Mouse (Mus musculus): Measurements from ENCODE around the gene Alpk1. TPM values are rescaled to one million over a fixed set of nuclear protein-coding genes. Genes with fewer than 3 reads are reported as not detected.

The Alpk1 gene
- polyA plus RNA-seq, 1 experiment from 2014 or later = 1.2 TPM

DNA sequence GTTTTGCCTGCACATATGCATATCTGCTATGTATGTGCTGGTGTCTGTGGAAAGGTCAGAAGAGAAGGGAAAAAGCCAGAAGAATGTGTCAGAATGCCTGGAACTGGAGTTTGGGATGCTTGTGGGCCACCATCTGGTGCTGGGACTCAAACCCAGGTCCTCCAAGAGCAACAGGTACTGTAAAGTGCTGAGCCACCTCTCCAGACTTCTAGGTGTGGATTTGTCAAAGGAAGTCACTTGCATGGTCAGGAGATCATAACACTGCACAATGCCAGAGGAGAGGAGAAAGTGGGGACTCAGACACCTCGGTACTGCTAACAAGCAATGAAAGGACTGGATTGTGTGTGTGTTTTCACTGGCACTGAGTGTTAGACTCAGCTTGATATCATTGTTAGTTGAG lies 150.1 kb downstream of the Alpk1 start:
- ATAC-seq (ENCODE audit: low read depth) (no peak), DNase-seq (ENCODE audit: low spot score) (no peak)
- Histone ChIP-seq H3K9ac (ENCODE audit: low read depth, low read length) (no peak overlapping the region), H3K27ac (replicated peaks; ENCODE audit: low read depth, low read length) (no peak overlapping the region), H3K27me3 (replicated peaks; ENCODE audit: control insufficient read depth, insufficient read depth, low read length) (peaks cover 97% of the 10 kb centered on the region), H3K9me3 (ENCODE audit: control insufficient read depth, low read length) (no peaks in the 10 kb centered on the region), H3K4me3 (ENCODE audit: low read depth, low read length) (no peak overlapping the region), H3K4me1 (ENCODE audit: control insufficient read depth, insufficient read depth, low read length) (peaks cover 23% of the 10 kb centered on the region), H3K36me3 (ENCODE audit: control insufficient read depth, insufficient read depth, low read length) (no peaks in the 10 kb centered on the region), H3K4me2 (ENCODE audit: low read depth, low read length) (no peak overlapping the region)
- 7% methylated on average over 1 of the region's 1 CpGs for WGBS

DNA sequence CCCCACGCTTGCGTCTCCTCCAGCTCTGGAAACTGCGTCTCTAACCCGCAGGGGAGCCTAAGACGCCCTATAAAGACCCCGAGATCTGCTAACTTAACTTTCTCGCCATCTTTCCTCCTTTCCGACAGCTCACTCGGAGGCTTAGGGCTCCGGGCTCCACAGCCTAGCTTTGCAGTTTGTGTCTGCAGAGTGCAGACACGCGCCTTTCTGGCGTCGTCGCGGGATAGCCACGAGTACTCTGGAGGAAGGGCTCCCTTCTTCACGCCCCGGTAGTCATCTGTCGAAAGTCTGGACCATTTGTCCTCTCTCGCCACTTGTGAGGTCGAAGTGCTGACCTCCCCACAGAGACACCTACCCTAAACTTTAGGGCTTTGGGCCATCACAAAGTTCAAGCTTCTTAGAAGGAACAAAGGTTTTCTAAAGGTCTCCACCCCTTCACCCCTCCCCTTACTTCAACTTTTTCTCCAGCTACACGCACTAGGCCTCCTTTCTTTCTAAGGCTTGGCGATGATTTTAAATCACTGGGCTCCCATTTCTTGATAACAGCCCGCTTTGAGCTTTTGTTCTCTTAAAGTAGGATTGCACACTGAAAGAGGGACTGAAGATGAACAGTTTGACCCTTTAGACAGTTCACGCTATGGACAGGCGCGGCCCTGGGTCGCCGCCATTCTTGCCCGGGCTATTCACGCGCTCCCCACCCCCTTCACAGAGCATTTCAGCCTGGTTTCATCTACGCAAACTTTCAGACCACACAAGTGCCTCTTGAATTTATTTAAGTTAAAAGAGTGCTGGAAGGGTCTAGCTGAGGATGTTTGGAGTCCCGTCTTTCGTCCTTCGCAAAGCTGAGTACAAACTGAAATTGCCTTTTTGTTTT lies 151.8 kb downstream of the Alpk1 start:
- H3K4me2 ChIP-seq (ENCODE audit: low read depth, low read length) = 0 out of 2 replicates have a peak overlapping the region, but pooled peaks have one; percentile 28
- H3K4me3 ChIP-seq (ENCODE audit: low read depth, low read length) = 0 out of 2 replicates have a peak overlapping the region, but pooled peaks have one; percentile 17
- H3K36me3 ChIP-seq (ENCODE audit: control insufficient read depth, insufficient read depth, low read length) = no peaks in the 10 kb centered on the region
- no peak overlapping the region for H3K27ac ChIP-seq (replicated peaks; ENCODE audit: low read depth, low read length)
- 2% methylated on average over 37 of the region's 37 CpGs for WGBS
- H3K9ac ChIP-seq (ENCODE audit: low read depth, low read length) = no peak overlapping the region
- ATAC-seq (ENCODE audit: low read depth) (no peak), DNase-seq (ENCODE audit: low spot score) (no peak)
- H3K27me3 ChIP-seq (replicated peaks; ENCODE audit: control insufficient read depth, insufficient read depth, low read length) = peaks cover 95% of the 10 kb centered on the region
- H3K4me1 ChIP-seq (ENCODE audit: control insufficient read depth, insufficient read depth, low read length) = peaks cover 15% of the 10 kb centered on the region
- H3K9me3 ChIP-seq (ENCODE audit: control insufficient read depth, low read length) = no peaks in the 10 kb centered on the region

DNA sequence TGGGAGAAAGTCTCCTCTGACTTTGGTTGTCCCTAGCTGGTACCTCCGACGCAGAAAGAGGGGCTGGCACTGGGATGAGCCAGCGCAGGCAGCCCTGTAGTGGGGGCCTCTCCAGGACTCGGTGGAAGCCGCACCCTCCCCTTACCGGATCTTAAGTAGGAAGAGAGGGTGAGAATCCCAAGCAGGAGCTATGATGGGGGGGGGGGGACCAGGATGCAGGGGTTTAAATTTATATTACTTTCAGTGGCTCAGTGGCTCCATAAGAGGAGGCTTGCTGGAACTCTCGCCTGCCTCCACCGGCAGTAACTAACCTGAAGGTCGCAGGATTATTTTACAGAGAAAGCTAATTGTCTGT lies 152.4 kb downstream of the Alpk1 start:
- Histone ChIP-seq H3K9me3 (ENCODE audit: control insufficient read depth, low read length) (no peaks in the 10 kb centered on the region), H3K27me3 (replicated peaks; ENCODE audit: control insufficient read depth, insufficient read depth, low read length) (peaks cover 92% of the 10 kb centered on the region), H3K4me2 (ENCODE audit: low read depth, low read length) (0 out of 2 replicates have a peak overlapping the region, but pooled peaks have one; percentile 28), H3K4me1 (ENCODE audit: control insufficient read depth, insufficient read depth, low read length) (peaks cover 9% of the 10 kb centered on the region; the same call in 1 of the 2 replicates), H3K36me3 (ENCODE audit: control insufficient read depth, insufficient read depth, low read length) (no peaks in the 10 kb centered on the region), H3K4me3 (ENCODE audit: low read depth, low read length) (0 out of 2 replicates have a peak overlapping the region, but pooled peaks have one; percentile 17), H3K9ac (ENCODE audit: low read depth, low read length) (no peak overlapping the region), H3K27ac (replicated peaks; ENCODE audit: low read depth, low read length) (no peak overlapping the region)
- no peak for DNase-seq (ENCODE audit: low spot score)
- WGBS = 0% methylated on average over 9 of the region's 9 CpGs
- ATAC-seq (ENCODE audit: low read depth) = no peak

DNA sequence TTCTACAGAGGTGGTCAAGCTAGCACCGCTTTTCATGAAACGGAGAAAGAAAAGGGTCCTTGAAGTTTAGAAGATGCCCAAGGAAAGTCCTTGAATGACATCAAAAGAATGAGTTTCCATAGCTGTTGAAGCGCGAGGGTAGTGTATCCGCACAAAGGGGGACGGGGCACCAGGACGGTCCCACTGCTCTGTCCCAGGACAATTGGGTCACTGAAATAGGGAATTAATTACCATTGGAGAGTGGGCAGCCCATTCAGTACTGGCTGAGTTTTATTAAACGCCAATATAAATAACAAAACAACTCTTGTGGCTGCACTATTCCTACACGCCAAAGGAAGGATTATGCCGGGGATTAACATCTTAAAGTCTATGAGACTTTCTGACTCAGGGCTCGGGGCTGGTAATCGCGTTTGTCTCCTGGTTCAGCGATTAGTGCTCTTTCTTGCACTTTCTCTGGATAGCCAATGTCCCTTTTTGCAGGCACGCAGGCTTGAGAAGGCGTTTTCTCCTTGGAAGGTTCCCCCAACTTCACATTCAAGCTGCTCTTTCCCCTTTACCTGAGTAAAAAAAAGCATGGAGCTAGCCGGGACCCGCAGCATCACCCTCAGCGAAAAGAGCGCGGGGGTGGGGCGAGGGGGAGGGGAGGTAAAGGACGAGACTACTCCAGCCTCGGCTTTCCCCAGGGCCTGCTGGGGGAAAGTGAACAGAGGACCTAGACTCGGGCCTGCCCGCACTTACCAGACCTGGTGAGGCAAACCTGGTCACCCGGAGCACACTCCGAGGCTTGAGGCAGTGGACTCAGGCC lies 153.0 kb downstream of the Alpk1 start:
- no peak for DNase-seq (ENCODE audit: low spot score)
- Histone ChIP-seq H3K27ac (replicated peaks; ENCODE audit: low read depth, low read length) (no peak overlapping the region), H3K36me3 (ENCODE audit: control insufficient read depth, insufficient read depth, low read length) (no peaks in the 10 kb centered on the region), H3K27me3 (replicated peaks; ENCODE audit: control insufficient read depth, insufficient read depth, low read length) (peaks cover 89% of the 10 kb centered on the region), H3K4me3 (ENCODE audit: low read depth, low read length) (no peak overlapping the region), H3K9me3 (ENCODE audit: control insufficient read depth, low read length) (no peaks in the 10 kb centered on the region), H3K4me2 (ENCODE audit: low read depth, low read length) (no peak overlapping the region), H3K4me1 (ENCODE audit: control insufficient read depth, insufficient read depth, low read length) (0 out of 2 replicates have a peak, but pooled peaks cover 3% of the 10 kb centered on the region), H3K9ac (ENCODE audit: low read depth, low read length) (no peak overlapping the region)
- WGBS = under 1% methylated on average over 28 of the region's 28 CpGs
- ATAC-seq (ENCODE audit: low read depth) = no peak

DNA sequence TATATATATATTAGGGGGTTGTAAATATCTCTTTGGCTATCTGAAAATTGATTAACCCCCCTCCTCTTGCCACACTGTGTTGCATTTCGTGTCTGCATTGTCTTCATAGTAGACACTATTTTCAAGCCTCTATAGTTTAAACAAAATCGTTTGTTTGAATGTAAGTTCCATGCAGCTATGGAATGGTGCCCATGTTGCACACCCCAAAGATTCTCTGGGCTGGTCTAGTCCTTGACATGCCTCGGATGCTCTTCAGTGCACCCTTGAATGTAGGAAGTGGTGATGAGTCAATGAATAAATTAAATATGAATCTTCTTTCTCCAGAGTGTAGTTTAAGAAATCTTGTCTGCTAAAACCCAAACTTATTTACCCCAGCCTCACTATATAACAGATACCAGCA lies 153.8 kb downstream of the Alpk1 start:
- no peak for ATAC-seq (ENCODE audit: low read depth)
- H3K36me3 ChIP-seq (ENCODE audit: control insufficient read depth, insufficient read depth, low read length) = no peaks in the 10 kb centered on the region
- no peak overlapping the region for H3K4me3 ChIP-seq (ENCODE audit: low read depth, low read length)
- H3K27me3 ChIP-seq (replicated peaks; ENCODE audit: control insufficient read depth, insufficient read depth, low read length) = peaks cover 81% of the 10 kb centered on the region
- H3K4me1 ChIP-seq (ENCODE audit: control insufficient read depth, insufficient read depth, low read length) = 0 out of 2 replicates have a peak, but pooled peaks cover 2% of the 10 kb centered on the region
- no peak for DNase-seq (ENCODE audit: low spot score)
- no peak overlapping the region for H3K4me2 ChIP-seq (ENCODE audit: low read depth, low read length)
- no peaks in the 10 kb centered on the region for H3K9me3 ChIP-seq (ENCODE audit: control insufficient read depth, low read length)
- no peak overlapping the region for H3K27ac ChIP-seq (replicated peaks; ENCODE audit: low read depth, low read length)
- WGBS = 7% methylated on average over 3 of the region's 3 CpGs
- H3K9ac ChIP-seq (ENCODE audit: low read depth, low read length) = no peak overlapping the region

DNA sequence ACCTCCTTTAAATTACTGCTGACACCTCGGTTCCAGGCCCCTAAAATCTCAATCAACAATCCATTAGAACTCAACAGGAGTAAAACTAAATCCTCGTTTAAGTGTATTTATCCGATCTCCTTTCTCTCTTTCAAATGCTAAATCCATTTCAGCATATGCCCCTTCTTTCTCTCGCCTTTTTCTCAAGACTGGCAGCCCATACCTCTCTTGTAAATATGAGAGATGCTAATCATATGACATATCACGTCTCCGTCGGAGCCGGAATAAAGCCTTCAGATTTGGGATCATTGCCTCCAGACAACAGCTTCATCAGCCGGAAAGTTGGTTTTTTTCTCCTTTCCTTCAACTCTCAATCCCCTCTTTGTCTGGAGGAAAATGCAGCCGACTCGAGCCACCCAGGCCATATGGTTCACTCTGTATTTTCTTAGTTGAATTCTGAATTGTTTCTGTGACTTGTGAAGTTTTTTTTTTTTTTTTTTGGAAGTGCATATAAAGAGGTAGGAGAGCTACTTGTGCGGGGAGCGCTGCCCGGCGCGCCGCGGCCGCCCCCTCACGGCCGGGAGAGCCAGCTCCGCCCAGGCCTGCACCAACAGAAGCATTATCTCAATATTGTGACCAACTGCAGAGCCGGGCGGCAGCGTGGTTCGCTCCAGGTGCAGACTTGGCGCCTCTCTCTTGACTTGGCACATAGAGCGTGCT lies 154.5 kb downstream of the Alpk1 start:
- ATAC-seq (ENCODE audit: low read depth) (peak; percentile 44; the same call in 1 of the 2 replicates), DNase-seq (ENCODE audit: low spot score) (no peak)
- Histone ChIP-seq H3K27me3 (replicated peaks; ENCODE audit: control insufficient read depth, insufficient read depth, low read length) (peaks cover 74% of the 10 kb centered on the region), H3K27ac (replicated peaks; ENCODE audit: low read depth, low read length) (no peak overlapping the region), H3K9me3 (ENCODE audit: control insufficient read depth, low read length) (no peaks in the 10 kb centered on the region), H3K9ac (ENCODE audit: low read depth, low read length) (peak overlapping the region; percentile 49), H3K4me3 (ENCODE audit: low read depth, low read length) (peak overlapping the region; percentile 41), H3K4me2 (ENCODE audit: low read depth, low read length) (peak overlapping the region; percentile 77), H3K36me3 (ENCODE audit: control insufficient read depth, insufficient read depth, low read length) (no peaks in the 10 kb centered on the region), H3K4me1 (ENCODE audit: control insufficient read depth, insufficient read depth, low read length) (0 out of 2 replicates have a peak, but pooled peaks cover 2% of the 10 kb centered on the region)
- WGBS = under 1% methylated on average over 28 of the region's 28 CpGs

DNA sequence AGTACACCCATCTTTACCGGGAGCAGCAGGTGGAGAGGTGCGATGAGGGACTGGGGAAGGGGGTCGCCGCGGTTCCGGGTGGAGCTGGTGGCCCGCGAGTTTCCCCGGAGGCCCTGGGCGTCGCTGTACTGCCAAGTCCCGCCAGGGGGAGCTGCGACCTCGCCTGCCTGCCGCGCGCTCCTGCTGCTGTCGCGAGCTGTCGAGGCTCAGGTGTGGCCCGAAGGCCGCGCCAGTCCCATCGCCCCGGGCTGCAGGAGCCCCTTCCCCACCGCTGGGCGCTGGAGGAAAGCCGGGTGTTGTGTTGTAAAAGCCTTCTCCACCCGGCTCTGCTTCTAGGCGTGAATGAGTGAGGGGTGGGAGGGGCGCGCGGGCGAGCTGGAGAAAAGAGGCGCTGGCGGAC lies 155.0 kb downstream of the Alpk1 start:
- no peak overlapping the region for H3K27ac ChIP-seq (replicated peaks; ENCODE audit: low read depth, low read length)
- H3K36me3 ChIP-seq (ENCODE audit: control insufficient read depth, insufficient read depth, low read length) = no peaks in the 10 kb centered on the region
- no peaks in the 10 kb centered on the region for H3K9me3 ChIP-seq (ENCODE audit: control insufficient read depth, low read length)
- H3K4me3 ChIP-seq (ENCODE audit: low read depth, low read length) = peak overlapping the region; percentile 41
- peak; percentile 76 for ATAC-seq (ENCODE audit: low read depth)
- peak; percentile 63 for DNase-seq (ENCODE audit: low spot score)
- WGBS = under 1% methylated on average over 35 of the region's 36 CpGs
- H3K27me3 ChIP-seq (replicated peaks; ENCODE audit: control insufficient read depth, insufficient read depth, low read length) = peaks cover 69% of the 10 kb centered on the region
- 0 out of 2 replicates have a peak, but pooled peaks cover 2% of the 10 kb centered on the region for H3K4me1 ChIP-seq (ENCODE audit: control insufficient read depth, insufficient read depth, low read length)
- peak overlapping the region; percentile 77 for H3K4me2 ChIP-seq (ENCODE audit: low read depth, low read length)
- H3K9ac ChIP-seq (ENCODE audit: low read depth, low read length) = peak overlapping the region; percentile 49

Measured in embryonic facial prominence, embryonic 14.5 days (tissue).